Mouse (Mus musculus) forebrain, embryonic 16.5 days (tissue): ENCODE measurements around the gene Chd2. TPM values are rescaled to one million over a fixed set of nuclear protein-coding genes. Genes with fewer than 3 reads are reported as not detected.

Source experiments
- ATAC-seq: fragments of 200-750 bp; cut with Nextera tagmentation; 2 replicates; pipeline ENCODE4 v1.8.0; 2017; ENCODE audit warnings: mild to moderate bottlenecking, moderate library complexity
- H3K27ac ChIP-seq: fragments of 300-500 bp; sonication (generic); 2 replicates; pipeline ENCODE4 v1.5.1; 2014; ENCODE audit warnings: low read length, control low read depth
- H3K27me3 ChIP-seq: fragments of 300-500 bp; sonication (generic); replicated peaks from 2 replicates; pipeline ENCODE4 v1.6.1; 2014; ENCODE audit warnings: low read length; ENCODE audit not compliant: control insufficient read depth, insufficient read depth
- H3K36me3 ChIP-seq: fragments of 300-500 bp; sonication (generic); 2 replicates; pipeline ENCODE4 v1.6.1; 2014; ENCODE audit not compliant: control insufficient read depth, insufficient read depth
- H3K4me1 ChIP-seq: fragments of 300-500 bp; sonication (generic); replicated peaks from 2 replicates; pipeline ENCODE4 v1.6.1; 2014; ENCODE audit warnings: low read length; ENCODE audit not compliant: control insufficient read depth, insufficient read depth
- H3K4me2 ChIP-seq: fragments of 300-500 bp; sonication (generic); 2 replicates; pipeline ENCODE4 v1.6.1; 2014; ENCODE audit warnings: mild to moderate bottlenecking, low read length, control low read depth
- H3K4me3 ChIP-seq: fragments of 300-500 bp; sonication (generic); replicated peaks from 2 replicates; pipeline ENCODE4 v1.5.1; 2014; ENCODE audit warnings: mild to moderate bottlenecking, low read length, control low read depth
- H3K9ac ChIP-seq: fragments of 300-500 bp; sonication (generic); replicated peaks from 2 replicates; pipeline ENCODE4 v1.6.1; 2014; ENCODE audit warnings: low read depth, low read length, control low read depth
- H3K9me3 ChIP-seq: fragments of 300-500 bp; sonication (generic); 2 replicates; pipeline ENCODE4 v1.6.1; 2016; ENCODE audit warnings: low read length; ENCODE audit not compliant: control insufficient read depth
- WGBS: fragments of 180-500 bp; shearing (Covaris S2); extraction: QIAGEN DNeasy Blood & Tissue Kit; methylation state at CpG from one replicate; pipeline ENCODE4 v1.1.7; 2014; 5-methylcytosine and 5-hydroxymethylcytosine counted together
- polyA plus RNA-seq: library from polyadenylated mRNA; unstranded; fragments of >200 nt; fragmentation: Nextera tagmentation; extraction: Ambion mirVana; gene quantifications from 2 replicates; pipeline ENCODE4 v1.2.1, GENCODE M21; 2015

The Chd2 gene
- polyA plus RNA-seq, 1 experiment from 2014 or later, result 60.2 TPM

DNA sequence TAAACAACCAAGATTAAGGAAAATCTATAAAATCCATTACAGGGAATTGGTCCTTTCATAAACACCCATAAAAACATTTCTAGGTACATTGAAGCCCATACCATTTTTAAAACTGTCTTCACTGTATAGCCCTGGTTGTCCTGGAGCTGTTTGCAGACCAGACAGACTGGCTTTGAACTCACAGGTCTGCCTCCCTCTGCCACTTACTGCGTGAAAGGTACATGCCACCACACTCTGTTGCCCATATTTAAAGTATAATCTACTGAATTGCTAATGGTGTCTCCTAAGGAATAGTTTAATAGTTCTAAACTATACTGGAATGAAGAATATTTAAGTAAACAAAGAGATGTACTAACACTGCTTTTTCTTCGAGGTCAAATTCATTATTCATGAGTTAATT lies 5.1 kb downstream of the Chd2 start:
- peak overlapping the region; percentile 45 for H3K27ac ChIP-seq
- 65% methylated on average over 2 of the region's 2 CpGs for WGBS
- peaks cover 47% of the 10 kb centered on the region for H3K4me1 ChIP-seq

DNA sequence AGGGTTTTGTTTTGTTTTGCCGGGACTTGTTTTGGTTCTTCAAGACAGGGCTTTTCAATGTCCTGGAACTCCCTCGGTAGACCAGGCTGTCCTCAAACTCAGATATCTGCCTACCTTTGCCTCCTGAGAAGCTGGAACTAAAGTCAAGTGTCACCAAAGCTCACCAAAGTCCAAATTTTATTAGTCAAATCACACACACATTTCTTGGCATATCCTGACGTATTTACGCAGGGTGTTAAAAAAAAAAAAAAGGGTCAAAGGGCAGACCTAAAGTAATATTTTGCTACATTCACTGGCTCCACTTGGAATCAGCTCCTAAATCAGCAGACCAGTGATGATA lies 5.8 kb downstream of the Chd2 start:
- H3K4me2 ChIP-seq, result 0 out of 2 replicates have a peak overlapping the region, but pooled peaks have one; percentile 2
- 0 out of 2 replicates have a peak overlapping the region, but pooled peaks have one; percentile 25 for H3K27ac ChIP-seq
- H3K36me3 ChIP-seq, result no peaks in the 10 kb centered on the region
- H3K9me3 ChIP-seq, result no peaks in the 10 kb centered on the region
- H3K9ac ChIP-seq, result no peak overlapping the region
- peaks cover 53% of the 10 kb centered on the region for H3K4me1 ChIP-seq
- ATAC-seq, result no peak
- H3K4me3 ChIP-seq, result no peak overlapping the region
- WGBS, result 54% methylated on average over 4 of the region's 4 CpGs
- H3K27me3 ChIP-seq, result no peaks in the 10 kb centered on the region

More for the DNA sequence above, 5.1 kb downstream of the Chd2 start:
- Histone ChIP-seq H3K27me3 (no peaks in the 10 kb centered on the region), H3K4me2 (peak overlapping the region; percentile 85), H3K9ac (no peak overlapping the region), H3K36me3 (no peaks in the 10 kb centered on the region), H3K4me3 (no peak overlapping the region), H3K9me3 (no peaks in the 10 kb centered on the region)
- ATAC-seq, result no peak

DNA sequence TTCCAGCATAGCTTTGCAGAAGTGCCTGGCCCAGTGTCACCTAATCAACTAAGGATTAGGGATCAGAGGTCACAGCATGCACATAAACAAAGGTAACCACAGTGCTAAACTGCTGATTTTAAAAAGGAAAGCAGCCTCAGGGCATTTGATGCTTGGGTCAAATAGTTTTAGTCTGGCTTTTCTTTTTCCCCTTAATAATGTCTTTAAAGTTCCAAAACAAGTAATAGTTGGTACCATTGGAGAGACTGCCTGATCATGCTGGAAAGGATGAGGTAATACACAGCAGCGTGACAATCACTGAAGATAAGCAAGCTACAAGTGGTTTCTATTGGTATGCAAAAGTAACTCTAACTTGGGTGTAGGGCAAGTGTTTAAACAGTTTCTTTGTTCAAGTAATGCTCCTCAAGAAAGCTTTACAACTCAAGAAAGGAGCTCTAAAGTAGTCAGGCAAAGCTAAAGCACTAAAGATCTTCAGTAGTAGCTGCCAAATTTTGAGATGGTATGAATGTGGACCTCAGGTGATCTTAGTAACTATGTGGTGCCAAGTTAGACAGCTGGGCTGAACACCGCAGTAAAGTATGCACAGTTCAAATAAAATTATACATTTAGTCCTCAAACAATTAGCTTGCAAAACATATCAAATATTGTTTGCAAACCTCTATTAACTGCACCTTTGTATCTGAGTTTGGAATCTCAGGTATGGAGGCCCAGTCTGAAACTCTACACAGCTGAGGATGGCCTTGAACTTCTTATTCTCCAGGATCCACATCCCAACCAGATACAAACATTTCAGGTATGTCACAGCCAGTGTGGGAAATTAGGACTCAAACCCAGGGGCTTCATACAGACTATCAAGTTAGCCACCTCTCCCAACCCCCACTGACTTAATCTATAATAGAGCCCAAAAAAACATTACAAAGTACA lies 6.4 kb downstream of the Chd2 start:
- Histone ChIP-seq H3K9ac (no peak overlapping the region), H3K4me3 (no peak overlapping the region), H3K4me1 (peaks cover 59% of the 10 kb centered on the region), H3K9me3 (no peaks in the 10 kb centered on the region), H3K27ac (no peak overlapping the region), H3K36me3 (no peaks in the 10 kb centered on the region), H3K27me3 (no peaks in the 10 kb centered on the region), H3K4me2 (no peak overlapping the region)
- no peak for ATAC-seq
- 33% methylated on average over 2 of the region's 2 CpGs for WGBS

DNA sequence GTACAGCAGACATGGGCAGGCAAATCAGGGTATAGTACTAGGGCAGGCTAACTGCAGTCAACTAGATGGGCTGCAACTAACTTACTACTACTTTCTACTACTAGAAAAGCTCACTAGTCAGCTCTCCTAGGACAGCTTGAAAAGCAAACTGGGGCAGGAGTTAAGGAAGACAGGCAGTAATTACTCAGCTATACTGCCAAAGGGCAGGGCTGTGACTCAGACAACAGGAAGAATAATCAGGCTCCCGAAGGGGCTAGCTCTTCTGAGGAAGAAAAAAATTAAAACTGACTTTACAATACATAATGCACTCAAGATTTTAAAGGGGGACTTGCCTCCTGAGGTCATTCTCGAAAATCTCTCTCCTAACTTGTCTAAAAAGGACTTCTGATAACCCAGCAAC lies 8.2 kb downstream of the Chd2 start:
- no peak for ATAC-seq
- no peak overlapping the region for H3K4me2 ChIP-seq
- H3K4me3 ChIP-seq, result no peak overlapping the region
- peak overlapping the region; percentile 58 for H3K27ac ChIP-seq
- no peaks in the 10 kb centered on the region for H3K27me3 ChIP-seq
- peaks cover 63% of the 10 kb centered on the region for H3K4me1 ChIP-seq
- no peak overlapping the region for H3K9ac ChIP-seq
- no peaks in the 10 kb centered on the region for H3K36me3 ChIP-seq
- no peaks in the 10 kb centered on the region for H3K9me3 ChIP-seq
- WGBS, result 61% methylated on average over 2 of the region's 2 CpGs

DNA sequence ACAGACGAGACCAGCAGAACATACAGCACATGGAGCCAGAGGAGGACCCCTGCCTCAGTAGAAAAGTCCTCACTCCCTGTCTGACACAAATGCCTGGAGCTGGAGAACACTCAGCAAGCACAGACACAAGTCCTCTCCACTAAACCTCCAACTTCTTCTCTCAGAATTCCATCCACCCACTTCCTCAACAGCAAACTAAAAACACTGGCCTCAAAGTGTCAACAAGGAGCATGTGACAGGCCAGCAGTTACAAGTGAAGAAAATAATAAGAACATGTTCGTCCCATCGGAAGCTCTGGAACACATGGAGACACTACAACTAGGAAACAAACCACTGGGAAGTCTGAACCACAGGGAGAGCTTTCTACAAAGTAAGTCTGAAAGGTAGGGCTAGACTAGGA lies 8.7 kb downstream of the Chd2 start:
- Histone ChIP-seq H3K9ac (no peak overlapping the region), H3K4me3 (no peak overlapping the region), H3K4me2 (no peak overlapping the region), H3K27ac (0 out of 2 replicates have a peak overlapping the region, but pooled peaks have one; percentile 24), H3K9me3 (no peaks in the 10 kb centered on the region), H3K27me3 (no peaks in the 10 kb centered on the region), H3K4me1 (peaks cover 63% of the 10 kb centered on the region), H3K36me3 (no peaks in the 10 kb centered on the region)
- ATAC-seq, result no peak
- 76% methylated on average over 3 of the region's 3 CpGs for WGBS

DNA sequence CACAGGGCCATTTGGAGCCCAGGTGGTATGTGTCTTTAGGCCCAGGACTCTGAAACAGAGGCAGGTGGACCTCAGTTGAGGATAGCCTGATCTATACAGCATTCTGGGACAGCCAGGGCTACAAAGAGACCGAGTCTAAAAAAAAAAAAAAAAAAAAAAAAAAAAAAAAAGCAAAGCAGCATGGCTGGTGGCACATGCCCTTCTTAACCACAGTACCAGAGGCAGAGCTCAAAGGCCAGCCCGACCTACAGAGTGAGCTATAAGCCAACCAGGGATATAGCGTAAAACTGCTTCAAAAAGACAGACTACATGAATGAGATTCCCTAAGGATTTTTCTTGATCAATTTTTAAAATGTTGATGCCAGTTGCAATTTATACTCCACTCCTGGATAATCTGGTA lies 9.5 kb downstream of the Chd2 start:
- Histone ChIP-seq H3K4me2 (no peak overlapping the region), H3K9me3 (no peaks in the 10 kb centered on the region), H3K36me3 (no peaks in the 10 kb centered on the region), H3K4me3 (no peak overlapping the region), H3K27ac (peak overlapping the region; percentile 66), H3K27me3 (no peaks in the 10 kb centered on the region), H3K9ac (no peak overlapping the region), H3K4me1 (peaks cover 62% of the 10 kb centered on the region)
- 81% methylated on average over 3 of the region's 3 CpGs for WGBS
- no peak for ATAC-seq

DNA sequence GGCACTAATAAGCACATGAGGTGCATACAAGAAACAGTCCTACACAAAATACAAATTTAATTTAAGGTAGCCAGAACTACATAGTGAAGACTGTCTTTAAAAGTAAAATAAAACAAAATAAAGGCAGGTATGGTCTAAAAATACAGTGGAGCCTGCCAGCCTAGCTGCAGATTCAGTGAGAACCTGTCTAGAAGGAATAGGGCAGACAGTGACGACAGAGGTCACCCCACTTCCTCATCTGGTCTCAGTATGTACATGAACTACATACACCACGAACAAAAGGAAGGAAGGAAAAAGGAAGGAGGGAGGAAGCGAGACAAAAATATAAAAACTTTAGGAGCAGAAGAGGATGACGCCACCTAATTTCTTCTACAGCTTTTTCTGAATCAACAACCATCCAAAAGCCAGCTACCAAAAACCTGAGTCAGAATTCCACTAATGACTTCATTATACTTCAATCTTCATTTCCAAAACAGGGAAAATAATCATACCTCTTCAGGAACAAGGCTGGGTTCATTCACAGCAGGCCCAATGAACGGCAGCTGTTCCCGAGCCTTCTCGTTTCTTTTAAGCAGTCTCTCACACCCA lies 10.0 kb downstream of the Chd2 start:
- Histone ChIP-seq H3K27me3 (no peaks in the 10 kb centered on the region), H3K27ac (peak overlapping the region; percentile 66), H3K36me3 (no peaks in the 10 kb centered on the region), H3K4me2 (no peak overlapping the region), H3K4me3 (no peak overlapping the region), H3K4me1 (peaks cover 56% of the 10 kb centered on the region), H3K9ac (0 out of 2 replicates have a peak overlapping the region, but pooled peaks have one; percentile 4), H3K9me3 (no peaks in the 10 kb centered on the region)
- no peak for ATAC-seq
- WGBS, result 58% methylated on average over 7 of the region's 7 CpGs

DNA sequence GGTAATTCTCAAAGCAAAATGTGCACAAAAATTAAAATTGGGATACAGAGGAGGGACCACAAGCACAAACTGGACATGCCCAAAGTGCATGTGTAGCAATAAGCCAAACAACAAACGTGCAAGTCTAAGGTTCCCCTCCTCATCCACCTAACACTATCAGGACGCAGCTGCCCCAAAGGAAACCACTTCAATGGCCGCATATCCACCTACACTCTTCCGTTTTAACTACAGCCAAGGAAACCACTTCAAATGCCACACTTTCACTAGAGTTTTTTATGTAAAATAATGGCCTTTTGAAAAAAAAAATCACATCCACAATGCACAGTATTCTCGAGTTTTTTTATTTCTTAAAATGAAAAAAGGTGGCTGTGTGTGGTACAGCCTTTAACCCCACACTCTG lies 10.8 kb downstream of the Chd2 start:
- no peaks in the 10 kb centered on the region for H3K36me3 ChIP-seq
- peak overlapping the region; percentile 66; the same call in 1 of the 2 replicates for H3K27ac ChIP-seq
- H3K9me3 ChIP-seq, result no peaks in the 10 kb centered on the region
- H3K4me2 ChIP-seq, result no peak overlapping the region
- H3K4me3 ChIP-seq, result no peak overlapping the region
- H3K9ac ChIP-seq, result no peak overlapping the region
- no peak for ATAC-seq
- WGBS, result 79% methylated on average over 5 of the region's 5 CpGs
- H3K27me3 ChIP-seq, result no peaks in the 10 kb centered on the region
- peaks cover 52% of the 10 kb centered on the region for H3K4me1 ChIP-seq

DNA sequence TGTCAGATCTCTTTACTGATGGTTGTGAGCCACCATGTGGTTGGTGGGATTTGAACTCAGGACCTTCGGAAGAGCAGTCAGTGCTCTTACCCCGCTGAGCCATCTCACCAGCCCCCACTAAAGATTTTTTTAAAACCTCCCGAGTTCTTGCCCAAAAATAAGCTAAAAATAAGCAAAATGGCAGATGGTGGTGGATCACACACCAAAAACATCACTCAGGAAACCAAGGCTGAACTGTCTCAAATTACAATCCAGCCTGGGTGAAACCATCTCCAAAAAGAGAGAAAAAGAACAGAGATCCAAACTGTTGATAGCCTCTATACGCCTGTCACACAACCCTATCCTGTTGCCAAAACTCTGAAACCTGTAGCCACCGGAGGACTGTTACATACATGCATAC lies 11.5 kb downstream of the Chd2 start:
- Histone ChIP-seq H3K36me3 (no peaks in the 10 kb centered on the region), H3K4me2 (no peak overlapping the region), H3K9ac (no peak overlapping the region), H3K27ac (peak overlapping the region; percentile 4; the same call in 1 of the 2 replicates), H3K4me1 (peaks cover 46% of the 10 kb centered on the region), H3K9me3 (no peaks in the 10 kb centered on the region), H3K4me3 (no peak overlapping the region), H3K27me3 (no peaks in the 10 kb centered on the region)
- WGBS, result 72% methylated on average over 5 of the region's 5 CpGs
- ATAC-seq, result no peak
